Comparison of ENCODE assay signal across 16 mouse cellular contexts in genomic region chr9:98604896-98605295, GRCm38 (mm10).
"Had no signal": no experiment of that assay in that cellular context is flagged by ENCODE, and none has a peak within 500 bp of the region (broad histone marks: within the 10 kb centered on the region; RNA-seq: fewer than 3 reads in every experiment).

No protein-coding gene starts in this region.

- H3K4me3 ChIP-seq: neural tube, embryonic 13.5 days; neural tube, embryonic 15.5 days; stomach, embryonic 15.5 days had no signal

- H3K36me3 ChIP-seq: neural tube, embryonic 13.5 days; neural tube, embryonic 15.5 days; stomach, embryonic 15.5 days had no signal

- DNase-seq: retina, postnatal 1 day; right cerebral cortex, adult 18-20 months; right cerebral cortex, postnatal 14 days; right cerebral cortex, postnatal 25 days; right cerebral cortex, postnatal 4 days; spleen, adult 18-20 months; thymus, adult 18-20 months; thymus, adult 2 months; thymus, postnatal 14 days; thymus, postnatal 25 days; thymus, postnatal 36 days; thymus, postnatal 4 days had no signal

- H3K9ac ChIP-seq: neural tube, embryonic 13.5 days; neural tube, embryonic 15.5 days; stomach, embryonic 15.5 days had no signal

- H3K9me3 ChIP-seq: neural tube, embryonic 13.5 days; neural tube, embryonic 15.5 days; stomach, embryonic 15.5 days had no signal

- H3K4me2 ChIP-seq: neural tube, embryonic 13.5 days; neural tube, embryonic 15.5 days; stomach, embryonic 15.5 days had no signal

- H3K27ac ChIP-seq: neural tube, embryonic 13.5 days; neural tube, embryonic 15.5 days; stomach, embryonic 15.5 days; stomach, postnatal 0 days had no signal

- H3K27me3 ChIP-seq: neural tube, embryonic 15.5 days; stomach, embryonic 15.5 days had no signal
